Mouse (Mus musculus) cerebellum, postnatal 14 days (tissue): ENCODE measurements around the gene Mrpl52.
A peak's percentile ranks its signal among the peaks of the same experiment; 100 is the strongest.

Experiments
- DNase-seq, 2 experiments: peaks; one replicate each; pipeline ENCODE4 v3.0.0; 2021; ENCODE audit warnings: mixed read lengths in 2 of 2

Gene Mrpl52

GRCm38 (mm10) chr14:54412000-54412576 lies 14.6 kb upstream of the Mrpl52 start:
- no peak for DNase-seq

- peak; percentile 59 to 70 for DNase-seq
These were observed 14.0 kb upstream of the Mrpl52 start for GRCm38 (mm10) chr14:54412629-54413170.

- no peak for DNase-seq
These were observed 12.6 kb upstream of the Mrpl52 start for GRCm38 (mm10) chr14:54413877-54414700.

- DNase-seq = no peak
These were observed 11.3 kb upstream of the Mrpl52 start for GRCm38 (mm10) chr14:54415241-54416020.

- no peak for DNase-seq
These were observed 10.4 kb upstream of the Mrpl52 start for GRCm38 (mm10) chr14:54416229-54416775.

GRCm38 (mm10) chr14:54416830-54417229 lies 9.9 kb upstream of the Mrpl52 start:
- no peak for DNase-seq

GRCm38 (mm10) chr14:54417623-54418081 lies 9.1 kb upstream of the Mrpl52 start, which contains the start of gene Slc7a7:
Gene Slc7a7 (minus strand): TSS chr14:54417780.
- no peak for DNase-seq

GRCm38 (mm10) chr14:54421014-54421413 lies 5.7 kb upstream of the Mrpl52 start:
- DNase-seq = no peak

- peak in 1 of 2 experiments; percentile 17 for DNase-seq
These were observed 3.3 kb upstream of the Mrpl52 start for GRCm38 (mm10) chr14:54423406-54423805.

- DNase-seq = no peak
These were observed 2.1 kb upstream of the Mrpl52 start for GRCm38 (mm10) chr14:54424634-54425033.

GRCm38 (mm10) chr14:54425540-54425939 lies 1.2 kb upstream of the Mrpl52 start:
- DNase-seq = no peak

- no peak for DNase-seq
These were observed 563 bp upstream of the Mrpl52 start for GRCm38 (mm10) chr14:54426003-54426688.

GRCm38 (mm10) chr14:54427696-54428095 lies 987 bp downstream of the Mrpl52 start:
- DNase-seq = no peak

- no peak for DNase-seq
These were observed 1.7 kb downstream of the Mrpl52 start for GRCm38 (mm10) chr14:54428421-54428820.

- no peak for DNase-seq
These were observed 2.8 kb downstream of the Mrpl52 start for GRCm38 (mm10) chr14:54429332-54430093.

GRCm38 (mm10) chr14:54430406-54431145 lies 3.9 kb downstream of the Mrpl52 start:
- DNase-seq = peak in 1 of 2 experiments; percentile 11

GRCm38 (mm10) chr14:54431334-54432077 lies 4.8 kb downstream of the Mrpl52 start, which contains the start of gene Mmp14:
Gene Mmp14 (plus strand): TSS chr14:54431612.
- DNase-seq = peak; percentile 38 to 49

- DNase-seq = peak; percentile 23 to 40
These were observed 5.5 kb downstream of the Mrpl52 start for GRCm38 (mm10) chr14:54432078-54432836.
